Mouse (Mus musculus) sigmoid colon, adult 10 weeks (tissue): ENCODE data around the gene Alg14. TPM values are rescaled to one million over a fixed set of nuclear protein-coding genes. Genes with fewer than 3 reads are reported as not detected.

ENCODE experiments used
- polyA plus RNA-seq: library from polyadenylated mRNA; stranded (reverse); fragments of 350-450 nt; fragmentation: Illumina TruSeq; extraction: RNeasy Lipid Tissue Mini Kit (QIAGEN cat#74804); gene quantifications from one replicate; pipeline ENCODE4 v1.2.3, GENCODE M21; 2014; ENCODE audit warnings: low read depth, low replicate concordance

The Alg14 gene
- 26.4 TPM for polyA plus RNA-seq

GRCm38 (mm10) chr3:121291560-121292258, at the start of gene Alg14:
Alg14 (plus strand) TSS chr3:121291773.

DNA sequence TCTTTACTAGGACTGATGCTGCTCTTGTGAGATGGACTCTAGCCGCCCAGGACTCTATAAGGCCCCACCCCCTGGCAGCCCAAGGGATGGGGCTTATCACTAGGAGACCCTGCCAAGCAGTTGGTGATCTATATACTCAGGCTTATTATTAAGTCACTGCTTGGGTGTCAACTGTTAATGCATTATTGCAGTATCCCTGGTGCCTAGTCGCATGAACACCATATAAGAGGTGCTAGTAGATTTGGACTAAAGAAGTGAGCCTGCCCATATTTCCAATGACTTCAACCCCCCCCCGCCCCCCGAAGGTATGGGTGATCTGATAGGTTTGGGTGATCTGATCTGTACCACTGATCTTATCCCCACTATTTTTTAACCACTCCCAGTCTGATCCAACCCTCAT, 8.6 kb upstream of the Alg14 start, which contains the start of gene Tmem56:
Tmem56 (minus strand) TSS at position 101 of the 400 bp plus-strand sequence.

Other genes starting within 250 kb of the Alg14 start
- gene Rwdd3, start 120.1 kb upstream of the Alg14 start, polyA plus RNA-seq, result 15.5 TPM
- 48.5 TPM for gene Tmem56, start 8.7 kb upstream of the Alg14 start, polyA plus RNA-seq
- 116 TPM for gene Cnn3, start 134.7 kb downstream of the Alg14 start, polyA plus RNA-seq
- 210 TPM for gene Slc44a3, start 240.6 kb downstream of the Alg14 start, polyA plus RNA-seq